Mouse (Mus musculus) E14TG2a.4 (cell line): ENCODE results near the gene Ankrd9.

Experiments used
- CTCF ChIP-seq: conservative IDR thresholded peaks from 2 replicates; pipeline ENCODE4 v1.5.1; 2014; ENCODE audit warnings: low read length
- NANOG ChIP-seq: IDR thresholded peaks from 2 replicates; pipeline ENCODE4 v1.6.1; 2014; ENCODE audit warnings: borderline replicate concordance, low read length, mixed read lengths

- TF ChIP-seq CTCF (peak; percentile 53), NANOG (no peak)
Observed at GRCm38 (mm10) chr12:110935983-110936620, 42.7 kb downstream of the Ankrd9 start.
